Mouse (Mus musculus): ENCODE measurements around the gene Elmo3.
"Not testable (repeated sequence)": the region's sequence is repeated elsewhere in the genome, so short reads cannot be mapped to it uniquely, and the experiment has no call there.

The Elmo3 gene

DNA sequence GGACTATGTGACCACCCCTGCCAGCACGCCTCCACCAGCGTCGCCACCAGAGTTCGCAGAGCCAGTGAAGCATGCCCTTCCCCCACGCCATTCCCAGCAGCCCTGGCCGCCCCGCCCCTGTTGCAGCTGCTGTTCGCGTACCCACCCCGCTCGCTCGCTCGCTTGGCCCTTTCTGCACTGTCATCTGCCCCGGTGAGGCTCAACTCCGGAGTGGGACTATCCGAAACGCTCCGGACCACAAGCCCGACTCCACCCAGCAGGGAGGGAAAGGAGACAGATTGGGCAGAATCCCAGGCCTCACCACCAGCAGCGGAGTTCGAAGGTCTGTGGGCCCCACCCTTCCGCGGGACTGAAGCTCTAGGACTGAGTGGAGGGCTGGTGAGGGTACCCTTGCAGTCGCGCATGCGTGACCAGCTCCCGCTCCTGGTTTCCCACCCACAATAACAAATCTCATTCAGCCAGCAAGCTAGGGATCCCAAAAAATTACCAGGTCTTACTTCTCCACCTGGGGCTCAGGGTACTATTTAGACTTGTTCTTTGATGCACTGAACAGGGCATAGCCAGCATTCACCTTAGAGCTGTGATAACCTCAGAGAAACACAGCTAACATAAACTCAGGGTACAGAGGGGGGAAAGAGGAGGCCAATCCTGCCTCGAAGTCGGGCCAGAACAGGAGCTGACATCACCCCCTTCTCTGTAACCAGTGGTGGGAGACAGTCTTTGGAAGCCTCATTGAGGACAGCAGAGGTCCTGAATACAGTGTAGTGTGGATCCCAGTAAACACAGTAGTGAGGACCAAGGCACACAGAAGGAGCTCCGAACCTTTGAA is 28.9 kb upstream of the Elmo3 start:
- peak; percentile 78 for DNase-seq

DNA sequence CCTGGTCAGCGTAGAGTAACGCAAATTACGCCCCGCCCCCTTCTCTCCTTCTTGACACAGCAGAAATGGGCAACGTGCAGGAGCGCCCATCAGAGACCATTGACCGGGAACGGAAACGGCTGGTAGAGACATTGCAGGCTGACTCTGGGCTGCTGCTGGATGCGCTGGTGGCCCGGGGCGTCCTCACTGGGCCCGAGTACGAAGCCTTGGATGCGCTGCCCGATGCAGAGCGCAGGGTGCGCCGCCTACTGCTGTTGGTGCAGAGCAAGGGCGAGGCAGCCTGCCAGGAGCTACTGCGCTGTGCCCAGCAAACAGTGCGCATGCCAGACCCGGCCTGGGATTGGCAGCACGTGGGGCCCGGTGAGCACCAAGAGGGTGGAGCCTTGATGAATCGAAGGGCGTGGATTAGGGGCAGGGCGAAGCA is 26.5 kb upstream of the Elmo3 start:
- peak; percentile 90 for DNase-seq

DNA sequence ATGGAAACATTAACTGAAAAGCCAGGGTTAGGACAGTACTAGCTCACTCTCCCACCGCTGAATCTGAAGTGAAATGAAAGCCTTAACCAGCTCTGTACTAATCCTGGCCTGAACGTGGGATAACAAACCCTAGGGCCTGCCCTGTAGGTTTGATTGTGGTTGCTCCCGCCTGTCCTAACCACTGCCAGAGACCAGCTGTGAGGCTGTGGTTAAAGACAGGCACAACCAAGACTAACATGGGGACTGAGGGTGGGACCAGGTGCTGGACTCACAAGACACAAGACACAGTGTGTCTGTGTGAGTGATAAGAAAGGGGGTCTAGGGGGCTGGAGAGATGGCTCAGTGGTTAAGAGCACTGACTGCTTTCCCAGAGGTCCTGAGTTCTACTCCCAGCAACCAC is 24.8 kb upstream of the Elmo3 start:
- no peak for DNase-seq

DNA sequence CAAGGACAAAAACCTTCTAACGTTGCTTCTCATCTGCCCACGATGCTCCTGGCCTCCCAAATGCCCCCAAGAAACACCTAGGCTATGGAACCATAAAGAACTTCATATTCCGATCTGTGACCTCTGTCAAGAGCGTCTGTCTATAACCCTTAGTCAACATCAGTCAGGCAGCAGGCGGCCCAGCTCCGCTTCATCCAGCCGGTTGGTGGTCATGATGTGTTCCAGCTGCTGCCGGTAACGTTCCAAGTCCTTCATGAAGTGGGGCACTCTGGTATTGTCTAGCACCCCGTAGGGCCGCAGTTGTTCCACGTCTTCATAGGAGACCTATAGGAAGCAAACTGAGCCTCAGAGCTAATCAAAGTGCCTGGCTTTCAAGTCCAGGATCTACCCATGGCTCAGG is 23.6 kb upstream of the Elmo3 start:
- peak; percentile 66 for DNase-seq

DNA sequence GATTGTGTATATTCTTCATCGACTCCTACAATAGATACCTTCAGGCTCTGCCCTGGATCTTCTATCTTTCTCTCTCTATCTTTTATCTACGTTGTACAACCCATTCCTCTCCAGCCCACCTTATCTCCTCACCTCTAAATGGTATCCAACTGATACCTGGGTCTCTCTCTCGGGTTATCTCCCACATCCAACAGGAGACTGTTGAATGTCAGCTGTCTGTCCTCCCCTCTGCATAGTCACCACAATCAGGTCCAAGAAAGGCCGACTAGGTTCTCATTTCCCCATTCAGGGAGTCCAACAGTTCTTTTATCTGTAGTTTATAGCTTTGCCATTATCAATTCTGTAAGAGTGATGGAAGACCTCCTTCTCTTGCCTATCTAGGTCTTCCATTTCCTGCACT is 23.2 kb upstream of the Elmo3 start:
- DNase-seq: no peak

DNA sequence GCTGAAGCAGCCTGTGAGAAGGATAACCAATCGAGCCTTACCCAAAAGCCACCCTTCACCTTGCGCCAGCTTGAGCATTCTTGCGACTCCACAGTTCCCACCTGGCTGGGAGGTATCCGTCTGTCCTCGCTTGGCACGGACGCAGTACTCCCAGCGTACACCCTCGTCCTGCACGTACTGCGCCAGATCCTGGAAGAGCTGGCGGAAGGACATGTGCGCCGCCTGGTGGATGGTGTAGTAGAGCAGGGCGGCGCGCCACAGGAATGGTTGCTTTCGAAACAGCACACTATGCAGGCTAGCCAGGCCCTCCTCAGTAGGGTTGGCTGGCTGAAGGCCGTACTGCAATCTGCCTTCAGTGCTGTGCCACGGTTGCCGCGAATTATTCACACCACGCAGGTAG is 22.3 kb upstream of the Elmo3 start:
- DNase-seq: peak; percentile 74

DNA sequence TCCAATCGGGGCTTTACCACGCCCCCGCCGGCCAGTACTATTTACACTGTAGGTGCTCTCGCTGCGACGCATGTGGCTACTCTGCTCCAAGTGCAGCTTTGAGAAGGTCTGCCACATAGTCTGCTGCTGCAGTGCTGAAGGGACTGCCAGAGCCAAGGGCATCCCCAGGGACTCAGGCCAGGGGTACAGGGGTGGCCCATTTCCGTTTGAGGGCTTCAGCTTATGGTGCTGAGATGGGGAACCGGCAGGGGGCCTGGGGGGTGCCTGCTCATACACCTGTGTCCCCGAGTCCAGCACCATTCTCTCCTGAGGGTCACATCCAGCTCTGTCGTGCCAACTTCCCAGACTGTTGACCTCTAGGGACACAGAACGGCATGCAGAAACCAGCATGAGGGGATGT is 19.9 kb upstream of the Elmo3 start:
- no peak for DNase-seq

DNA sequence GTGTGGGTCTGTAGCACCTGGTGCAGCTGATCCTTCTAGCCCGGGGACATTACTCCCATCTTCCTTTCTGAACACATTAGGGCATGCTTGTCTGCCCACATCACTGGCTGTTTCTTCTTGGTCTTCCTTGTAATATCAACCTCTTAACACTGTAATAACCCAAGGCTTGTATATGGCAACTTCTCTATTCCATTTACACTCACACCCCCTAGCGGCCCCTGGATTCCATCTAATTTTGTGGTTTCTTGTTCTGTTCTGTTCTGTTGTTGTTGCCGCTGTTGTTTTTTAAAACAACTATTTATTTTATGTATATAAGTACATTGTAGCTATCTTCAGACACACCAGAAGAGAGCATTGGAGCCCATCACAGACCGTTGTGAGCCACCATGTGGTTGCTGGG is 18.5 kb upstream of the Elmo3 start:
- no peak for DNase-seq

DNA sequence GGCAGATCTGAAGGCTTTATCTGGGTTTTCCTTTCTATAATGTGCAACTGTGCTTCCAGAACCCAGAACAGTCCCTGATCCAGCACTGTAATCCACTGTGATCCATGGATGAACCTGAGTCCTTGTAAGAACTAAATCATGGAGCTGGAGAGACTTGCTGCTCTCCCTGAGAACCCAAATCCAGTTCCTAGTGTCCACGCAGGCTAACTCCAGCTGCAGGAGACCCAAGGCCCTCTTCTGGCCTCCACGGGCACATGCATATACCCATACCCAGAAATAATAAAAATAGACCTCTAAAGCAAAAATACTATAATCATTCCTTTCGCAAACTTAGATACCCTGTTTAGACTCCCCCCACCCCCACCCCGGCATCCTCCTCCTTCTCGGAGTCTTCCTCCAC is 17.2 kb upstream of the Elmo3 start:
- no peak for DNase-seq

DNA sequence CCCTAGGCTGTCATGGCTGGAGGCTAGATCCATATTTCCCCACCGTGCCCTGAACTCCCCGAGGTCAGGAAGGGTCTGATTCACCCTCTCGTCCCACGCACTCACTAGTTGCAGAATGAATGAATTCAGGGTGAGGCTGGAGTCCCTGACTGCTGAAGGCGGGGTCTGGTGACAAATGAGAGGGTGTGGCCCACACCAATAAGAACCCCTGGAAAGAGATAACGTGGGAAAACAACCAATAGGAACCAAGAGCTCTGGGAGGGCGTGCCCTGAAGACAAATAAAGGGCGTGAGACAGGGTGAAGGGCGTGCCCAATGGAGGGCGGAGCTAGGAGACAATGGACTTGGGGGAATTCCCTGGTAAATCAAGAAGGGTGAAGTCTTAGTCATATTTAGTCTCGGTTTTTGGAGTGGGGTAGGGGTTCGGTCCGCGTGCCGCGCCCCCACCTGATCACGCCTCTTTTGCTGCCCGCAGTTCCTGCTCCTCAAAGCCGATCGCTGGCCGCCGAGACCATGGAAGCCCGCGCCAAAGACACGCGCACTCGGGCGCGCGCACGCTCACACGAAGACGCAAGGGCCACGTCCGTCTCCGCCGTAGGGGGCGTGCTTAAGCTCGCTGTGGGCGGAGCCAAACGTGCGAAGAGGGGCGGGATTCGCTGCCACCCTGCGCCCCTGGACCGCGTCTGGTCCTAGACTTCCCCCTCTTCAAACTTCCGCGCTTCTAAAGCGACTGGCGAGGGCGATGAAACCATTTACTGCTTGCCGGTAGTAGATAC is 16.3 kb upstream of the Elmo3 start:
- DNase-seq: peak; percentile 95

DNA sequence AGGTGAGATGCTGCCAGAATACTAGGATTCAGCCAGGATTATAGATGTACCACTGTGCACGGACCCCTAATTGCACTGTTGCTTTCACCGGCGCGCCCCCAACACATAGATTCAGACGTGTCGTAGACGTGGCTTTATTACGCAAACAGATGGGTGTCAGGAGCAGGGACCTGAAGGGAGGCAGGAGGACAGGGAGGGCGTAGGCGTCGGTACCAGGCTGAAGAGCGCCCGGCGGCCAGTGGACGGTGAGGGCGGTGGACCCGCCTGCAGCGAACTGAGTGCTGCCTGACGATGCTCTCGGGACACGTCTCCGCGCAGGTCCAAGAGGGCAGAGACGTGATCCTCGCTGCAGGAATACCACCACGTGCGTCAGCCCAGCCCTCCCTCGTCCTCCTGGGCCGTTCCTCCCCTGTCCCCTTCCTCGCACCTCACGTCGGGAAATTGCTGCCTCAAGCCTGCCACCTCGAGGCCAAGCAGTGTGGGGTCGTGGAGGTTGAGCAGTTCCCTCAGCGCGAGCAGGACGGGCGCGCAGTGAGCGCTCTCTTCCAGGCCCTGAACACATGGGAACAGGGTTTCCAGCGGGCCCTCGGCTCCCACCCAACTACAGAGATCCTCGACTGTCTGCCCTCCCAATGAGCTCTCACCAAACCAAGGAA is 15.5 kb upstream of the Elmo3 start, which contains the start of gene 4931428F04Rik:
Gene 4931428F04Rik, minus strand, starts transcription at position 60 of the 656 bp plus-strand sequence.
- peak; percentile 44 for DNase-seq

DNA sequence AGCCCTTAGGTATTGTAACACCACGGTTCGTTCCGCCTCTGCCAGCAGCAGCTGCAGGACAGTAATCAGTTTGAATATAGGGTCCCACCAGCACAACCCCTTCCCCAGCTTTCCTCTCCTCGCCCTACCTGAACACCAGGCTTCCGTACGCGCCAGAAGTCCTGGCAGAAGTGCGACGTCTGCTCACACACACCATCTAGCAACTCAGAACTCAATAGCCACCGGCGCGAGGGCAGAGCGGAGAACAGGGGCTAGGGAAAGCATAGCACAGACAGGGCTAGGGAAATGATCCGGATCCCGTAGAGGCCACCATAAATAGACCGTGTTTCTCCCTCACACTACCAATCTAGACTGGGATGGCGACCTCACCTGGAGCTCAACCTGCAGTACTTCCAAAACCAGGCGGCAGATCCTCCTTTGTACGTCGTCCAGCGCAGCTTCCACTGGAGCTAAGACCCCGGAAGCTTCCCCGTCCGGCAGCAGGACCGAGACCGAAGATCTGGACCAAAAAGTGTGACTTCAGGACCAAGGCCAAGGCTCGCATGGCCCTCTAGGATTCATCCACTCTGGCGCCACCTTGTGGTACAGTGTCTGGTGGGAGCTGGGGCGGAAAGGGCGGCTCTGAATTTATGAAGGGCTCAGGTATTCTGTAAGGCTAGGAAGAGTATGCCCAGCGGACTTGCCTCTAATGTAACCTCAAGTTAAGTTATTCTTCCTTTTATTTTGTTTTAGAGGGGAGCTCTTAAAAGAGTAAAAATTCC is 14.7 kb upstream of the Elmo3 start:
- peak; percentile 96 for DNase-seq

DNA sequence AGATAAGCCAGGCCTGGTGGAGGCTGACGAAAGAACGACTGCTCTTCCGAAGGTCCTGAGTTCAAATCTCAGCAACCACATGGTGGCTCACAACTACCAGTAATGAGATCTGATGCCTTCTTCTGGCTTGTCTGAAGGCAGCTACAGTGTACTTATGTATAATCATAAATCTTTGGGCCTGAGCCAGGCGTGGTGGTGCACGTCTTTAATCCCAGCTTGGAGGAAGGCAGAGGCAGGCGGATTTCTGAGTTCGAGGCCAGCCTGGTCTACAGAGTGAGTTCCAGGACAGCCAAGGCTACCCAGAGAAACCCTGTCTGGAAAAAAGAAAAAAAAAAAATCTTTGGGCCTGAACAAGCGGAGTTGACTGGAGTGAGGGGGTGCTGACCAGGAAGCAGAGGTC is 14.0 kb upstream of the Elmo3 start:
- DNase-seq: not testable (repeated sequence)

DNA sequence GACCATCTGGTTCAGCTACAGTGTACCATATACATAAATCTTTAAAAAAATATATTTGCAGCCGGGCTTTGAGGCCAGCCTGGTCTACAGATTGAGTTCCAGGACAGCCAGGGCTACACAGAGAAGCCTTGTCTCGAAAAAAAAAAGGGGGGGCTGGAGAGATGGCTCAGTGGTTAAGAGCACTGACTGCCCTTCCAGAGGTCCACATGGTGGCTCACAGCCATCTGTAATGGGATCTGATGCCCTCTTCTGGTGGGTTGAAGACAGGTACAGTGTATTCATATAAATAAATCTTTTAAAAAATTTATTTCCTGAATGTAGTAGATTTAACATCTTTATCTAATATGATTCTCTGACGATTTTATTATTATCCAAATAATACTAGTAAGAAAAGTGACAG is 13.6 kb upstream of the Elmo3 start:
- not testable (repeated sequence) for DNase-seq

DNA sequence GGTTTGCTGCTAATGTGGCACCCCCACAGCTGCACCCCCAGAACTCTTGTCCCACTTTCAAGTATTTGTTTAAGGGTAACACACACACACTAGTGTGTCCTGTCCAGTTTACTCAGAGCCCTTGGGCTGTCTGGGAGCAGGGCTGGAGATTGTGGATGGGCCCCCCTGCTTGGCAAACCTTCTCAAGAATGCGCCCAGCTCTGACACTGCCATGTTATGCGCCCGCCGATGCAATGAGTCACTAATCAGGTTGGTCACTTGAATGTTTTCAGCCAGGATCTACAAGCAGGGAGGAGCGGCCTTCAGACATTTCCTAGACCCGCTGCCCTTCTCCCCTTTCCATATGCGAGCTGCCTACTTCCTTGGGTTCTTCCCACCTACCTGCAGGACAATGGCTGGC is 12.9 kb upstream of the Elmo3 start:
- DNase-seq: no peak

DNA sequence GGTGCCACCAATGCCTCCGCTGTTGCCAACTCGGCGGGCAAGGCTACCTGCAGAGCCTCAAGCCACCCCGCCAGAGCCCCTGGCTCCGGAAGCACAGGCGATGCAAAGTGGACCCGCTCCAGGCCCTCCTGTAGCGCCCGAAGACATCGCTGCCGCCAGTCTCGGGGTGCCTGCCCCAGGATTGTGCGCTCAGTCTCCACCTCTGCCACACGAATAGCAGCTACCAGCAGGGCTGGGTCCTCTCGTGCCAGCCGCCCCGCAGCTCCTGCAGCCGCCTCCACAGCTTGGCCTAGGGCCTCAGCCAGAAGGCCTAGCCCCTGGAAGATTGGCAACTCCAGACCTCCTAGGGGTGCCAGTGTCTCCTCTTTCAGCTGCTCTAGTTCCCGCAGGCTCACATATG is 12.0 kb upstream of the Elmo3 start:
- DNase-seq: no peak

DNA sequence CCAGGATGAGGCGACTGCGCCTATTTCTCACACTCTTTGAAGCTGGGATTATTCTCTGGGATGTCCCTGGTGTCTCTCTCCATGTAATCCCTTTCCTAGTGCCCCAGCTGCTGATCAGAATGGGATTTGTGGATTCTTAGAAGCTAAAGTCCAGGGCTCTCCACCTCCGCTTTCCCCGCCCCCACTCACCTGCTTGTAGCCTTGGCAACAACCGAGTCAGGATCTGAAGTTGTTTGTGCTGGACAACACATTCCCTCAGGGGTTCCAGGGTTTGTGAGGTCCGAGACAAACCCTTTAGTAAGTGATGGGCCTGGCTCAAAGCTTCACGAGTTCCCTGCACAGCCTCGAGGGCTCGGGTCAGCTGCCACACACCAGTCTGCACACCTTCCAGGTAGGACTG is 10.6 kb upstream of the Elmo3 start:
- DNase-seq: peak; percentile 57

DNA sequence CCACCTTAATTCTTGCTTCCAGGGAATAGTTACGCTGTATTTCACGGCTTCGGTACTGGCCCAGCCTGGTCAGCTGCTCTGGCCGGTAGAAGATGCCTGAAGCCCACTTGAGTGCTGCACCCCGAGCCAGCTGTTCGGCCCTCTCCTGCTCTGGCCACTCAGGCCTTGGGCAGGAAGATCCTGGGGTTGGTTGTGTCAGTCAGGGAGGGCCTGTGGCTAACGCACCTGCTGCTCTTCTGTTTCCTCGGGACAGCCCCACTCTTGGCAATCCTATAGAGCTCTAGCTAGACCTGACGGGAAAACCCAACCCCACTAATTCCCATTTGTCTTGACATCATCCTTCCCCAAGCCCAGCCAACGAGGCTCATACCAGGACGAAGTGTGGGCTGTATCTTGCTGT is 10.1 kb upstream of the Elmo3 start:
- no peak for DNase-seq

DNA sequence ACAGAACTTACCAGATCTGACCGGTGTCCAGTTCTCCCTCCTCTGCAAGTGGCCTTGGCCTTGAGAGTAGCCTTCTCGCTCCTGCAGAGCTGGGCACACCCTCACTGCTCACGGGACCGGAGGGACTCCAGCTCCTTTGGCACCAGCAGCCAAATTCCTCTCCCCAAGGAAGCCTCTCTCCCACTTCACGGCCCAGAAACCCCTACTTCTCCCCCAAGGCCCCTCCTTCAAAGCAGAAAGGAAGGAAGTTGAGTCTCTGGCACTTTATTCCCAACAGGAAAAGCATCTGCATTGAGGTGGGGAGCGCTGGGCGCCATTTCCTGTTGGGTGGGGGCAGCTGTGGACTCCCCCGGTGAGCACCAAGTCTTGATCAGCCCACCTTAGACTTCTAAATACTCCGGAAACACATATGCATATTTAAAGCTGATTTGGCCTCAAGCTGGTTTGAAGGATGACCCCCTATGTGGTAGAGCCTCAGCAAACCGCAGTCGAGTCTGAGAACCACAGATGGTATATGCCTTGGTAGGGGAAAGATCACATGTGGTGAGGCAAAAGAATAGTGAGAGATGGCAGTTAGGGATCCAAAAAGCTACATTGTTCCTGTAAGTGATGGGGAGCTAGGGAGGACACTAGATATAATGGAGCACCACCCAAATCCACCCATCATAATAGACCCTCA is 9.4 kb upstream of the Elmo3 start, which contains the start of gene Exoc3l:
Gene Exoc3l, minus strand, starts transcription at position 207 of the 679 bp plus-strand sequence.
- peak; percentile 45 for DNase-seq

DNA sequence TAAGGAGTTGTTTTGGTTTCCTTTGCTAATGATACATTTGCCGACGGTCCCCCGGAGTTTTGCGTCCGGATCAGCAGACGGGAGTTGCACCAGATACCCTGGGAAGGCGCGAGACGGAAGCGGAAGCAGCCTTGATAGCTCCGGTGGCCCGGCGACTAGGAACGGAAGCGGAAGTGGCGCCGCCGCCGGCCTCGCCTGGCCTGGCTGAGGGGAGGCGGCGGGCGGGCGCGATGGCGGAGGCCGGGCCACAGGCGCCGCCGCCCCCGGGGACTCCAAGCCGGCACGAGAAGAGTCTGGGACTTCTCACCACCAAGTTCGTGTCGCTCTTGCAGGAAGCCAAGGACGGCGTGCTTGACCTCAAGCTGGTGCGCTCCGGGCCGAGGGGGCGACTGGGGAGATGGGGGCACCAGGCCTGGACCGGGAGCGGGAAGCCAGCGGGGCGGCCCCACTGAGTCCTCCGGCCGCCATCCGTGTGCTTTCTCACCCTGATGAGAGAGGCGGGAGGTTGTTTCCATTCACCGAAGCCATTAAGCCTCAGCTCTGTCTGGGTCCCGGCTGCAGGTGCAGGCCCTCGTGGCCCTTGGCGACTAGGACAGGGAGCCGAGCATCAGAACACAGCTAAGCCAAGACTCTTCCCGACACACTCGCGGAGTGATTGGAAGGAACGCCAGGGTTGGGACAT is 7.7 kb upstream of the Elmo3 start, which contains the start of gene E2f4:
Gene E2f4, plus strand, starts transcription at position 153 of the 682 bp plus-strand sequence.
- peak; percentile 96 for DNase-seq
